Comparison of ENCODE assay signal across 17 mouse cellular contexts in the genomic region with DNA sequence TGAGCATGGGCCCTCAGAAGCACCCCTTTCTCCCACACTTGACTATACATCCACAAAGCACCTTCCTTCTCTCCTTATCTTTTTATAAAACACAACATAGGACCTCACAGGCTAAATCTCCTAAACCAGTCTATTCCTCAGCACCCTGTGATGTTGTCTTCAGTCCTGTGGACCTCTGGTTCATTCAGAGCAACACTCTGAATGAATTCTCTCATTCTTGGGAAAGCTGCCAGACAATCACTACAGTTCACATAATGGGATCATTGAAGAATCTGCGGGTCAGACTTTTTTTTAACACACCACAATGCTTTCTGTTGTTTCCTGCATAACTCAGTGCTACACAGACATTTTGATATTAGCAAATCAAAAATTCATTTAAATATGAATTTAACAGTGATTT.
A peak's percentile ranks its signal among the peaks of the same experiment; 100 is the strongest.
DNase-seq lines count a peak whose midpoint lies in the region; ATAC-seq and TF ChIP-seq lines count a peak whose summit lies in the region.
"Had no signal": no experiment of that assay in that cellular context is flagged by ENCODE, and none has a peak within 500 bp of the region (broad histone marks: within the 10 kb centered on the region; RNA-seq: fewer than 3 reads in every experiment).

No protein-coding gene starts in this region.

- ATAC-seq in forebrain, embryonic 16.5 days, result 0 out of 2 replicates have a peak, but pooled peaks have one; percentile 36
- ATAC-seq: activated CD4-positive, CD25-positive, alpha-beta regulatory T cell, adult 4 months had no signal

- TF ChIP-seq CTCF in left cerebral cortex, adult 2 months (IDR thresholded peaks at IDR 0.05), result no peak

- no peaks in the 10 kb centered on the region for H3K36me3 ChIP-seq in forebrain, embryonic 16.5 days (ENCODE audit: control insufficient read depth, insufficient read depth)
- H3K36me3 ChIP-seq: heart, embryonic 13.5 days had no signal

- H3K9ac ChIP-seq in forebrain, embryonic 16.5 days (replicated peaks; ENCODE audit: low read depth, low read length), result no peak overlapping the region
- H3K9ac ChIP-seq: heart, embryonic 13.5 days had no signal

- H3K9me3 ChIP-seq in forebrain, embryonic 16.5 days (ENCODE audit: control insufficient read depth, low read length), result no peaks in the 10 kb centered on the region
- H3K9me3 ChIP-seq: heart, embryonic 13.5 days had no signal

- intact Hi-C loops in left cerebral cortex, adult 2 months (cut with DNase I), result no loop called here
- intact Hi-C loops in heart, postnatal 25 days (cut with DNase I), result no loop called here

- H3K27me3 ChIP-seq in forebrain, embryonic 16.5 days (replicated peaks; ENCODE audit: control insufficient read depth, insufficient read depth, low read length), result no peaks in the 10 kb centered on the region
- H3K27me3 ChIP-seq: heart, embryonic 13.5 days had no signal

- H3K27ac ChIP-seq in left cerebral cortex, adult 2 months, result no peak overlapping the region
- no peak overlapping the region for H3K27ac ChIP-seq in forebrain, embryonic 16.5 days (ENCODE audit: low read length)
- H3K27ac ChIP-seq: heart, embryonic 13.5 days had no signal

- H3K4me2 ChIP-seq in forebrain, embryonic 16.5 days (ENCODE audit: low read length), result no peak overlapping the region
- H3K4me2 ChIP-seq: heart, embryonic 13.5 days had no signal

- no peak overlapping the region for H3K4me3 ChIP-seq in left cerebral cortex, adult 2 months
- no peak overlapping the region for H3K4me3 ChIP-seq in forebrain, embryonic 16.5 days (replicated peaks; ENCODE audit: low read length)
- H3K4me3 ChIP-seq: heart, embryonic 13.5 days; myocyte had no signal

- peak; percentile 3 for DNase-seq in embryo, embryonic 11 days
- no peak for DNase-seq in embryo, embryonic 10 days (ENCODE audit: low spot score)
- peak; percentile 15 for DNase-seq in left cerebral cortex, adult 11 months (ENCODE audit: low spot score)
- no peak for DNase-seq in left cerebral cortex, adult 2 months (ENCODE audit: extremely low spot score in 1 of 2, low spot score in 2 of 2)
- peak; percentile 87 for DNase-seq in Muller cell, postnatal 12 days (ENCODE audit: inconsistent ontology term)
- no peak for DNase-seq in adrenal gland, postnatal 14 days
- DNase-seq in heart, postnatal 25 days (ENCODE audit: low spot score), result no peak
- DNase-seq: cerebellum, adult 11-12 months; kidney, adult 11 months; kidney, postnatal 25 days; liver; lung, adult 18-20 months; right cerebral cortex, postnatal 14 days had no signal

- H3K4me1 ChIP-seq in forebrain, embryonic 16.5 days (replicated peaks; ENCODE audit: control insufficient read depth, insufficient read depth, low read length), result 0 out of 2 replicates have a peak, but pooled peaks cover 3% of the 10 kb centered on the region

- 14% methylated on average over 1 of the region's 1 CpGs for WGBS in forebrain, embryonic 16.5 days

Comparison
In these comparisons a context has a peak if more than half of its experiments do, and no peak if none do; other contexts are left out.
1. DNase-seq: peak in embryo, embryonic 11 days (single experiment), left cerebral cortex, adult 11 months (single experiment) and Muller cell, postnatal 12 days (single experiment); none in embryo, embryonic 10 days (single experiment), left cerebral cortex, adult 2 months (0 of 2), adrenal gland, postnatal 14 days (single experiment) and heart, postnatal 25 days (single experiment).